Mouse (Mus musculus) cerebellum, adult 9-10 months (tissue): Measurements from ENCODE around the gene Cnih1.
A peak's percentile ranks its signal among the peaks of the same experiment; 100 is the strongest.
"Not testable (repeated sequence)": the region's sequence is repeated elsewhere in the genome, so short reads cannot be mapped to it uniquely, and the experiment has no call there.

Experiments
- DNase-seq: peaks from one replicate; pipeline ENCODE4 v3.0.0; 2022

Cnih1 gene

DNA sequence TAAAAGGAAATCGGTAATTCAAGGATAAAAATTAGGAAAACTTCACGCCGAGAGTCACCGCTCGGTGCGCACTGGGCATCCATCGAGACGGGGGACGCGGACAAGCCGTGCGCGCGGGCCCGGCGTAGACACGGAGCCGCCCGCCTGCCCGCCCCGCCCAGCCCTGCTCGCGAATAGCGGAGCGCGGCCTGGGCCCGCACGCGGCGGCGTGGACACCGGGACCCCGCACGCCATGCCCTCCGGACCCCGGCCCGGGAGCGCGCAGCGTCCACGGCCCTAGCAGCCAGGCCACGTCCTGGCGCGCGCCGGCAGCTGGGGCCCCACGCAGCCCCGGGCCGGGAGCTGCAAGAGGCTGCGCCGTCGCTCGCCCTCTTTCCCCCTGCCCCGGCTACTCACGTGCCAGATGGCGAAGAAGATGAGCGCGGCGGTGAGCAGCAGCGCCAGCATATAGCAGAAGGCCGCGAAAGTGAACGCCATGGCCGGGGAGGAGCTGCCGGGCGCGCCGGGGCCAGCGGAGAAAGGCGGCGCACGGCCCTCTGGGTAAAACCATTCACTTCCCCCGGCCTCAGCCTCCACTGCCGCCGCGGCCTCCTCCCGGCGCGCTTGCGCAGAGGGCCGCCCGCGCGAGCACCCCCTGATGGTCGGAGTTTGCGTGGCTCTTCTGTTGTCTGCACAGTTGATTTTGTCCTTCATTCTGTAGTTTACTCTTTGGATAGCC, at the start of gene Cnih1:
Gene Cnih1, minus strand, starts transcription at position 625 of the 718 bp plus-strand sequence.
- peak; percentile 91 for DNase-seq

DNA sequence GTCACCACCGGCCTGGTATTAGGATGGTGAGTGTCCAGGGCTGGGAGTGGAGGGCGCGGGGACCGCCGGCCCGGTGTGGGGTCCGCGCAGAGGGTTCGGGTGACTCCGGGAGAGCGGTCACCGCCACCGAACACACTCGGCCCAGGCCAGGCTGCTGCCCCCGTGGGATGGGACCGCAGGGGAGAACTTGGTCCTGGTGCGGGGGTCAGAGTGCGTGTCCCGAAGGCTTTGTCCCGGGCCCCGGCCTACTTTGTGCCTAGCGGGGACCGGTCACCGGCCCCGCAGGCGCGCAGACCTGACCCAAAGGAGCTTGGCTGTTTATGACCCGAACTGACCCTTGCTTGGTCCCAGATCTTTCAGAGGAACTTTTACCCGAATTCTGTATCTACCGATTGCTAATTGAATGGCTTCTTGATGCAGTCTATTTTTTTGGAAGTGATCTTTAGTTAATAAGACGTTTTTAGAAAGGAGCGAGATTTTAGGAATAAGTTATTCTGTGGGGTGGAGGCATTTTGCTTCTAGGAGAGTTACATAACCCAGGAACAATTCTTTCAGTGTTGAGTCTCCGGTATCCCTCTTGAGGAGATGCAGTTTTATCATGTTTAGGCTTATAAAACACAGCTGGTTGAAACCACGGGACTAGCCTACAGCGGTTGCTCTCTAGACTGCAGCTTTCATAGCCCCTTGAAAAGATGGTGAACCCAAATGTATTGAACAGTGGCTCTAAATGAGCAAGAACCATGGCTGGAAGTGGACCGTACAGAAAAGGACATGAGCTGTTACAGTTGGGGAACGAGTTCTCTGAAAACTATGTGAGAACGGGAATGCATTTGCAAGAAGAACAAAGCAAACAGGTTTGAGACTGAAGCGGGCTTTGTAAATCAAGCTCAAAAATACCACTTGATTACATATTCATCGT, 44.4 kb upstream of the Cnih1 start:
- peak; percentile 58 for DNase-seq

DNA sequence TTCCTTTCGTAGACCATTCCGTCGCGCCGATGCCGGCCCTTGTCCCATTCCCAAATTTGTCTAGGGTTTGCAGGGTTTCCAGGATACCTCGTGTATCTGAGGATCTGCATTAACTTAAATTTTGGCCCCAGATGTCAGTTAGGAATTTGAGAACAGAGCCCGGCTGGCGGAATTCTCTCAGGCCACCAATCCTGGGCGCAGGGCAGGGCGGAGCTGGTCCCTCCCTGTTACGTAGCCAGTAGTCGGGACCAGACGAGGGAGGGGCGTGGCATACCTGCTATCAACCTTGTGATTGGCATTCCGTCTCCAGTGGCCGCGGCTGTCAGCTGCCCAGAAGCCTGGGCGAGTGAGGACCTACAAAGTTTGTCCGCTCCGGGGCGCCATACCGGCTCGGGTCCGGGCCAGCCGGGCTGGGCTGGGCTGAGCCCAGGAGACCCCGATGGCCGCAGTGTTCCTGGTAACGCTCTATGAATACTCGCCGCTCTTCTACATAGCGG, 43.7 kb upstream of the Cnih1 start, which contains the start of gene Cgrrf1:
Gene Cgrrf1, plus strand, starts transcription at position 289 of the 497 bp plus-strand sequence.
- DNase-seq, result peak; percentile 98

DNA sequence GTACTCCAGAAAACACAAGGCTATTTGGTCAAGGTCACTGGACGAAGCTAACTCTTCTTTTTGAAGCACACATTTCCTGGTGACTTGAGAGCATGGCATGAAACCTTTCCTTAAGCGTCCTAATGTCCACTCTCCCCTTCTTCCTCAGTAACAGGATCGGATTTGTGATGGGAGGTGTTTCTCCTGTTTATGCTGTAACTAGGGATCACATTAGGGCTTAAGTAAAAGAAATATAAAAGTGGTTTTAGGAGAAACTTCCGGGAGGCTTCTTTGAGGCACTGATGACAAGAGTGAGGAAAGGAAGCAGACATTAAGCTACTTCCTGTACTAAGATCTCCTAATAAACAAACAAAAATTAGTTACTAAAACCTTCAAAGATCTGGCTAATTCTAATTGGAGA, 43.1 kb upstream of the Cnih1 start:
- DNase-seq, result no peak

DNA sequence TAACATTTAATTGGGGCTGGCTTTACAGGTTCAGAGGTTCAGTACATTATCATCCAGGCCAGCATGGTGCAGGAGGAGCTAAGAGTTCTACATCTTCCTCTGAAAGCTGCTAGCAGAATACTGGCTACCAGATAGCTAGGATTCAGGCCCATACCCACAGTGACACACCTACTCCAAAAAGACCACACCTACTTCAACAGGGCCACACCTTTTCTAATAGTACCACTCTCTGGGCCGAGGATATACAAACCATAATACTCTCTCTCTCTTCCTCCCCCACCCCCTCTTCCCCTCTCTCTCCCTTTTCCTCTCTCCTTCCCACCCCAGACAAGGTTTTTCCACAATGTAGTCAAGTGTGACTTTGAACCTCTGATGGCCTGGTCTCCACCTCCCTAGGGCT, 39.2 kb upstream of the Cnih1 start:
- no peak for DNase-seq

DNA sequence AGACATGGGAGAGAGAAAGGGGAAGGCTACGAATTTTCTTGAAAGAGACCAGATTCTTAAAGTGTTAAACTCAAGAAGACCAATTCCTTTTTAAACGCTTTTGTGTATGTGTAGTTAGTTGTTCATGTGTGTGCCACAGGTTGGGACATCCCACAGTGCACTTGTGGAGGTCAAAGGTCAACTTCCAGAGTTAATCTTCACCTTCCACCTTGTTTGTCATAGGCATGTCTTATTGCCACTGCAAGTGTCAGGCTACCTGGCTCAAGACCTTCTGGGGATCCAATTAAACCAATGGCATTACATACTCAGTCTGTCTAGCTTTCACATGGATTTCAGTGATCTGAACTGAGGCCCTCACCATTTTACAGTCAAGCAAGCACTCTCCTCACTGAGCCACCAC, 35.8 kb upstream of the Cnih1 start:
- DNase-seq, result no peak

DNA sequence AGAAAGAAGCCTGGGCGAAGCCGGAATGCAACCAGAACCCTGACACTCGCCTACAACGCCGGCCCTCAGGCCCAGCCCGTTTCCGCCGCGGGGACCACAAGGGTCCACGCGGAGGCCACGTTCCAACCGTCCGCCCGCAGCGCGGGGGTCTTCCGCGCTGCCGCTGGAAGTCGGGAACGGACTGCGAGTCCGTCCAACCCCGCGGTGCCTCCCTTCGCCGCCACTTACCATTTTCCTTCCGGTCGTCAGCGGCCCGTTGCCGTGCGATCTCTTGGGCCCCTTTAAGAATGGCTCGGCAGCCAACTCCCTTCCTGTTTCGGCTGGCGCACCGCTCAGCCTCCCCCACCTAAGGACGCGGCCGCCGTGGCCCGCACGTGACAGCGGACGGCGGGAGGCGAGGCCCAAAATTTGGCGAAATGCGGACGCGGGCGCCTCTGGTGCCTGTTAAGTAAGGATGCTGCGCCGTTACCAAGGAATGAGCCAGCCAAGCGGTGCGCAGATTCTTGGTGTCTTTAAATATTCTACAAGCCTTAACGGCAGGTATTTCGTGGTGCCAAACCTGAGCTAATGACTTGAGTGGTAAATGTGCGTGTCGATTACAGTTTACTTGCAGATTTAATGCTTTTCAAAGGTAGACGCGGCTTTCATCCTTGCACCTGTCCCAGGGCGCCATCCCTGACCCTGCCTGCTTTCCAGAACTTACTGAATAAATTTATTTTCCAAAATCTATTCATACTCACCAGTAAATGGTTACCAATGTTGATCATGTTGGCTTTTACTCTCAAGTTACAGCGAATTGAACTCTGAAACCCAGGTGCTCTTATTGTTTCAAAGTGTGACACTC, 33.9 kb upstream of the Cnih1 start, which contains the start of gene Gmfb:
Gene Gmfb, minus strand, starts transcription at position 370 of the 844 bp plus-strand sequence.
- peak; percentile 97 for DNase-seq

DNA sequence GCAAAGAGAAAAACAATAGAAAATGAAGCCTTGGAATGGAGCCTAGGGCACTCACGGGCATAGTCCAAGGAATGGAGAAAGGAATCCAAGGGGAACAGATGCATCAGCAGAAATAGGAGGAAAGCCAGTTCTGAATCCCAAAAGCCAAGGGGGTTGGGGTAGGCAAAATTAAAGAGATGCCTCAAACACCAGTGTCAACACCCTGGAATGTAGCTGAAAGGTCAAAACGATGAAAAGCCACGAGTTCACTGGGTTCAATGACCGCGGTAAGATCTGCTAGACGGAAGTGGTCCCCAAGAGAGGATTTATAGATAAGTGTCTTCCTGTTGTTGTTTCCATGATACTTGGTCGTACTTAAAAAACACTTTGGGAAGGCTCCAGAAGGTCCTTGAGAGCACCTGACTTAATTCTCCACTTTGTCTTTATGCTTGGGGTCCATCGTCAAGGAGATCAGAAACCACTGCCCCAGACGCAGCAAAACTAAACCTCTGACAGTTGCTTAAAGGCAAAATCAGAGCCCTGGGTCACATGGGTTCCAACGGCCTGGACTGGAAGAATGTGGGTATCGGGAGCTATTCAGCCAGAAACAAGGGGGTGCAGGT, 33.2 kb upstream of the Cnih1 start:
- DNase-seq, result peak; percentile 59

DNA sequence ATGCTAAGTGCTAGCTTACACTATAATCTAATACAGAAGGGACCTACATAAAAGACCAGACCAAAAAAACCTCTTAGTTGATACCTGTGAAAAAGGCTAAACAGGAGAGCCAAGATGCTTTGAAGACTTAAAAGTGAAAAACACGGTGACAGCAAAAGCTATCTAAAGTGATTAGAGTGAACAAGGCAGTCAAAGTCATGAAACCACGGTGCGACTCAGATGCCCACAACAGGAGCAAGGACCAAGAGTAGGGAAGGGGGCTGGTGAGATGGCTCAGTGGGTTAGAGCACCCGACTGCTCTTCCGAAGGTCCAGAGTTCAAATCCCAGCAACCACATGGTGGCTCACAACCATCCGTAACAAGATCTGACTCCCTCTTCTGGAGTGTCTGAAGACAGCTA, 31.8 kb upstream of the Cnih1 start:
- DNase-seq, result not testable (repeated sequence)

DNA sequence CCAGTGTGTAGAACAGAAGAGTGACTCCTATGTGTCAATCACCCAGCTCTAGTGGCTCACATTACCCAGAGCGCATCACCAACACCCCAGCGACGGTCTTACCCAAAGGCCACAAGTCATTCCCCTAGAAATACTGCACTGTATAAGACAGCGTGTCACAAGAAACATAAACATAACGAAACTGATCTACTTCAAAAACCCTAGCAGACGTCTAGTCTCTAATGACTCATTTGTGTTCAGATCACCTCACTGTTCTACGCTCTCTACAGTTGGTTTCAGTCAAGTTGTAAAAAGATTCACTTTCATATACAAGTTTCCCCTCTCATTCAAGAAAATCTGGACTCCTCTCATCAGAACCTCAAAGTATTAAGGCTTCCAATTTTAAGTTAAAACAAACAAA, 30.5 kb upstream of the Cnih1 start:
- DNase-seq, result no peak

DNA sequence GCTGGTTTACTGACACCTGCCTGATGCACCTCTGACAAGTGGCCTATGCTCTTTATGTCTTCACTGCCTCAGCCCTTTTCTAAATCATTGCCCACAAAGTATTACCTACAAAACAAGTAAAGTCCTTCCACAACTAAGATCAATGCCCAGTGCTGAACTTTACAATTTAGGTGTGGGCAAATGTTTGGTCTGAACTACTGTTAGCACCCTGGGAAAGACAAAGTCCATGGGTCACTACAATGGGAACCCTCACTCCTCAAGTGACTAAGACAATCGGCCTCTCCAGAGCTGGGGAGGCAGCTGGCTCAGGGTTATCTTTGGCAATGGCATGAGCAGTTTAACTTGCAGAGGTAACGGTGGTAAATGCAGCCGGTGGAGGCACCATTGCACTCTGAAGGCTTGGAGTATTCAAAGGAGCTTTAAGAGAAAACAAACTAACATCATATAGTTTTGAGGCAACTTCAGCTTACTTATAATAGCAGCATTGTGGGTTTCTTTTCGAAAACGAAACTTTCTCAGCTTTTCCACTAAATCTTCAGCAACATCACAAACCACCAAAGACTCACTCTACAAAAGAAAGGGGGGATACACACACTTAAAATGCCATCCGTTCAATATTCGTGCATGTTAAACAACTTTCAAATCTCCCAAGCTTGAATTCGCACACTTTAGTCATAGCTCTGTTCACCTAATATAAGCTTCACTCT, 28.9 kb upstream of the Cnih1 start:
- no peak for DNase-seq

DNA sequence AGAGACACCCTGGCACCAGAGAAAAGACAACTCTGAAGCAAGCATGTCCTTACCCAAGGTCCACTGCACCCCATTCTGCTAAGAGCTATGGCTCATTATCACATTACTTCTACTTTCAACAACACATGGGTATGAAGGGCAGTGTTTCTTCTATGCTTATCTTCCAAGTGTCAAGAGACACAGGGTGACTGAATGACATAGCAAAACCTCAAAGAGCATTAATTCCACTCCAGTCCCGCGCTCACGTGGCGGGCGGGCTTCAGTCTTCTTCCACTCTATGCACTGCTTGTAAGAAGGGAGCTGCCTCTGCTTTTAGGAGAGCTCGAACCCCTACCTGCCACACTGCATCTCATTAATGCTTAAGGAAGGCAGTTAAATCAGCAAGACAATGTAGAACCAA, 27.4 kb upstream of the Cnih1 start:
- no peak for DNase-seq

DNA sequence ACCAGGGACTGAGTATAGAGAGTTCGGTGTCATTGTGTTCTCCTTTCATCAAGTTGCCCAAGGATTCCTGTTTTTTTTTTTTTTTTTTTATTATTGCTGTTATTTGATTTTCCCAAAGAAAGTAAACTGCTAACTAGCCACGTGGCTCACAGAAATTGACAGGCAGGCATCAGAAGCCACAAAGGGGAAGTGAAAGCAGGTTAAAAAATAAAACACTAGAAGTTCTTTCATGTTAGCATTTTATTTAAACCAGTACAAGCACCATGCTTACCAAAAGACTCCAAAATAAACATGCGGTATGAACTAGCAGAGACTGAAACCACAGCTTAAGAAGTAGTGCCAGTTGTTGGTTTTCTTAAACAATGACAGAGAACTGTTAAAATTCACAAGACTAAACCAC, 19.7 kb upstream of the Cnih1 start:
- DNase-seq, result no peak

DNA sequence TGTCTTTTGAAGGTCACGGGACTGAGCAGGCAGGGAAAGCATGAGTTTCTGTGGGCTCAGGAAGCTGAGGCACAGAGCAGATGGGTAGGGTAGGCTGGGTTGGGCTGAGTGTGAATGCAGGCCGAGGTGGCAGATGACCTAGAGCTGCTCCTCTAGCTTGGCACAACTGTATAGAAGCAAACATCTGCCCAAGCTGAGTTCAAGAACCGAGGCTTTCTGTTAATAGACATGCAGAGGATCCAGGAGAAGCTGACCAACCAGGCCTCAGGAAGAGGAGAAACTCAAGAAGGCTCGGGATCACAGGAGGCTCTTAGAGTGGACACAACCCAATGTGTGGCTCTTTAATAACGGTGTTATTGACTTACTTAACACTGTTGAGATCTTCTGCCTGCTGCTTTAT, 18.0 kb upstream of the Cnih1 start:
- no peak for DNase-seq

DNA sequence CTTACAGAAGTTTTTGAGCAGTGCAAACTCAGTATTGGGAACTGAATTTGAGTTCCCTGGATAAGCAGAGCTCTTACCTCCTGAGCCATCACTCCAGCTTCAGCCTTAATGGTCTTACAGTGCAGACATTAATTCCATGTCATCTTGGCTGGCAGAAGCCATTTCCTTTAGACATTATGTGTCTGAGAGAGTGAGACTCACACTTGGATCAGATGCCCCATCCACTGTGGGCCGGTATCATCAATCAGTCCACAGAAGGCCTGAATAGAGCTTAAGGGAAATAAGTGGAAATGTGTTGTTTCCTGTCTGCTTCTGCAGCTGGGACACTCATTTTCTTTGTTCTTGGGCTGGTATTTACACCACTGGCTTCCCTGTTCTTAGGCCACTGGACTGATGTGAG, 15.6 kb upstream of the Cnih1 start:
- DNase-seq, result no peak

DNA sequence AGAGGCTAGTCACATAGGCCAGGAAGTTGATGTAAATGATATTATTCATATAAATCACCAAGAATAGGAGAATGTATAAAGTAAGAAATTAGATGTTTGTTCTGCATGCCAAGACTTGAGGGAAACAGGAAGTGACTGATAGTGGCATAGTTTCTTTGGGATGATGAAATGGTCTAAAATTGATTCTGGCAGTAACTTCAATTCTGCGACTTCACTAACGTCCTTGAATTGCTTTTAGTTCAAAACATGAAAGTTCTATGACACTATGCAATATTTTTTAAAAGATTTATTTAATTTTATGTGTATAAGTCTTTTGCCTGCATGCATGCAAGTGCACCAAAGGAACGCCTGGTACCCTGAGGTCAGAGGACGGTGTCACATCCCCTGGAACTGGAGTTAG, 15.0 kb upstream of the Cnih1 start:
- DNase-seq, result no peak

DNA sequence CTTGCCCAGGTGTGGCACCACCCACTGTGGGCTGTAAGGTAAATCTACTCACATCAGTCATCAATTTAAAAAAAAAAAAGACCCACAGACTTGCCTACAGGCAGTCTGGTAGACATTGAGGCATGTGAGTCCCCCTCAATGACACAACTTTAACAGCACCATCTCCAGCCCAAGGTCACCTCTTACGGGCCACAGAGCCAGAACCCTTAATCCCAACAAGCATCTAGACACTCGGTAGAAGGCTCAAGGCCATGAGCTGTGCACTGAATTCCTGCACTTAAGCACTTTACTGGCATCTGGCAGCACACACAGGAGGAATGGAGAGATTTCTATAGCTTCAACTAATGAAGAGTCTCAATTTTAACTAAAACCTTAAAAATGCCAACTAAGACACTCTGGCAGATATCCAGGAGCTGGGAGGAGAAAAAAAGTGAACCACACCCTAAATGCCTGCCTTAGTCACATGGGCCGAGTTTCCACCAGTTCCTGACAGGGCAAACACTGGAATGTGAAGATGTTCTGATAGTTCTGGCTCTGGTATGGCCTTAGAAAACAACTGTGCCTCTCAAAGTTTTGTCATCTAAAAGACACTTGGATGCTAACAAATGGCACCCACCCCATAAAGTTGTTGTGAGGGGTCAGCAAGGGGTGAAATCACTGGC, 12.6 kb upstream of the Cnih1 start:
- DNase-seq, result no peak

DNA sequence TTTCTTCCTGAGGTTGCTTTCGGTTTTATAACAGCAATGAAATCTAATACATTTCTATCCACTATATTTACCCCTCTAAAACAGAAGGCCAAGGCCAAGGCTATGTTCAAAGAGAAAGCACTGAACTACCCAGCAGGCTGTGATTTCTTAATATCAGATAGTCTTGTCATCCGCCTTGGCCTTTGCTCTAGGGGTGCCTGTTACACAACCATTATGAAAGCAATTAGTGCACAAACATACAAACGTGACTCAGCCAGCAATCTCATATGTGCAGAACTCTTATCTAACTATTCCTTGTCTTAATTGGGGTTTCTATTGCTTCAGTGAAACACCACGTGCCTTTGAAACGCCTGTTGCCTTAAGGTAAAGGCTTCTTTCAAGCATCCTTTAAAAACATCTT, 5.9 kb upstream of the Cnih1 start:
- DNase-seq, result no peak

DNA sequence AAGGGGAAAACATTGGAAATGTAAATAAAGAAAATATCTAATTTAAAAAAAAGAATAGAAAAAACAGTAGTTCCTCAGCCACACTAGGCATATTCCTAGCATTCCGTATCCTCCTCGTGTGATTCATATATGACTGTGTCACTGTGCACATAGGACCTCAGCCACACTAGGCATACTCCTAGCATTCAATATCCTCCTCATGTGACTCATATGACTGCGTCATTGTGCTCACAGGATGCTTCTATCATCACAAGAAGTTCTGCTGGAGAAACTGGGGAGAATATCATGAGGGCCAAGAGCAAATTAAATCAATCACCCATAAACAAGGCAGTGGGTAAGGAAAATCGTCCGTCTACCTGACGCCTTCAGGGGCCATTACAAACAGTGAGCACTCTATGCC, 2.5 kb upstream of the Cnih1 start:
- DNase-seq, result no peak

DNA sequence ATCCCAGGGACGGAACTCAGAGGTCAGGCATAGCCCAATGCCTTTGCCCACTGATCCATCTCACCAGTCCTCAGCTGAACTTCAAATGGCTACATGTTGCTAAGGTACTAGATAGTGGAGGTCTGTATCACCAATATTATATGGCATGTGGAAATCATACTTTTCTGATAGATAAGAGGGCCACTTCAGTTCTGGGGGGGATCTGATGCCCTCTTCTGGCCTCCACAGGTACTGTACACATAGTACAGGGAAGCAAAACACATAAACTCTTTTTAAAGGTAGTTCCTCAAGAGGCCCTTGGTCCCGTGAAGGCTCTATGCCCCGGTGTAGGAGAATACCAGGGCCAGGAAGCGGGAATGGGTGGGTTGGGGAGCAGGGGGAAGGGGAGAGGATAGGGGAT, 2.1 kb upstream of the Cnih1 start:
- DNase-seq, result no peak

DNA sequence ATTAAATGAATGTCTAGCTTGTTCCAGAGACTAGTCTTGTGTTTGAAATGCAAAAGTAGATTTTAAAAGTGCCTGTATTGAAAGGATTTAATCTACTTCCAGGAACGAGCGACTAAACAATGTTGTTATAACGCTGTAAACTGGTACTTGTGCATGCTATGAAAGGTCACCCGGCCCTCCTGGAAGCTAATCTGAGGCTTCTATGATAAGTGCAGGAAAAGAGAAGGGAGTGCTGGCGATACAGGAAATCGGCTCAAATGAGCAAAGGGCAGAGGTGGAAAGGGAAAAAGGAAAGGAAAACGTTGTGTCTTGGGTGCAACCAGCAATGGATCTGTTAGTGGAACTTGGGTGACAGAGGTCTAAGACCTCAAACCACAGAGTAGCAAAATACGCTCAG, 292 bp upstream of the Cnih1 start:
- no peak for DNase-seq
